Mouse (Mus musculus) B cell, adult (primary cell): ENCODE results near the gene Cog5. TPM values are rescaled to one million over a fixed set of nuclear protein-coding genes. Genes with fewer than 3 reads are reported as not detected.

Experiments
- total RNA-seq: library from RNA; stranded (reverse); gene quantifications from 4 replicates; pipeline ENCODE4 v1.2.4, GENCODE M21; 2023; ENCODE audit not compliant: inconsistent age

Gene Cog5
- 56.3 to 63.2 TPM (median 58.0 TPM) in 4 replicates for total RNA-seq

DNA sequence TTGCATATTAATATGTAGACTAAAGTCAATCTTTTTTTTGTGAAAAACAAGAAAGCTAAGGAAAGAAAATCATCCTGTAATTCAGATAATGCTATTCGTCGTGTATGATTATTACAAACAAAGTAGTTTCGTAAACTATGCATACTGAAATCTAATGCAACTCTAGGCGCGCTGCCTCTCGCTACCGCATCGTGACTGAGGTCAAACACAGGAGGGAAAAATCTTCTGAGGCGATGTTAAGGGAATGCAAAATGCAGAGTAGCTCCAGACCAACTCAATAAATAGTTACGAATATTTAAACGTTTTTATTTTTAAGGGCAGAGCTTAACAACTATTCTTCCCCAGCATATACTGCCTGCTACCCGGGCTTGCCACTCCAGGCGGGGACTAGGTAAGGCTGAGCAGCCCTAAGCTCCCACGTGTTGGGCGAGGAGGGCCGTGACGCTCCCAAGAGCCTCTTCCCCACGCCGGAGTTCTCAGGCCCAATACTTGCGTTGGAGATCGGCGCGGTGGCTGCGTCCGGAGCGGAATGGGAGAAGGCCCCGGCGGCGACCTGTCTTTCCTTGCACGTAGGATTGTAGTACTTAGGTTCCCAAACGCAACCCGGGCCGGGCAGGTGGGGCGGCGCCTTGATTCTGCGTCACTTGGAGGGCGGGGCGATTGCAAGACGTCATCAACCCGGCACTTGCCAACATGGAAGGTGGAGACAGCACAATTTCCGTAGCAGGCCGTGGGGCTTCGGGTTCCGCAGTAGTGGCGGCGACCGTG lies at the start of gene Cog5, which contains the start of gene Dus4l:
Gene Cog5 (plus strand): TSS at position 673 of the 768 bp plus-strand sequence.
Gene Dus4l (minus strand): TSS at position 630 of the 768 bp plus-strand sequence.

DNA sequence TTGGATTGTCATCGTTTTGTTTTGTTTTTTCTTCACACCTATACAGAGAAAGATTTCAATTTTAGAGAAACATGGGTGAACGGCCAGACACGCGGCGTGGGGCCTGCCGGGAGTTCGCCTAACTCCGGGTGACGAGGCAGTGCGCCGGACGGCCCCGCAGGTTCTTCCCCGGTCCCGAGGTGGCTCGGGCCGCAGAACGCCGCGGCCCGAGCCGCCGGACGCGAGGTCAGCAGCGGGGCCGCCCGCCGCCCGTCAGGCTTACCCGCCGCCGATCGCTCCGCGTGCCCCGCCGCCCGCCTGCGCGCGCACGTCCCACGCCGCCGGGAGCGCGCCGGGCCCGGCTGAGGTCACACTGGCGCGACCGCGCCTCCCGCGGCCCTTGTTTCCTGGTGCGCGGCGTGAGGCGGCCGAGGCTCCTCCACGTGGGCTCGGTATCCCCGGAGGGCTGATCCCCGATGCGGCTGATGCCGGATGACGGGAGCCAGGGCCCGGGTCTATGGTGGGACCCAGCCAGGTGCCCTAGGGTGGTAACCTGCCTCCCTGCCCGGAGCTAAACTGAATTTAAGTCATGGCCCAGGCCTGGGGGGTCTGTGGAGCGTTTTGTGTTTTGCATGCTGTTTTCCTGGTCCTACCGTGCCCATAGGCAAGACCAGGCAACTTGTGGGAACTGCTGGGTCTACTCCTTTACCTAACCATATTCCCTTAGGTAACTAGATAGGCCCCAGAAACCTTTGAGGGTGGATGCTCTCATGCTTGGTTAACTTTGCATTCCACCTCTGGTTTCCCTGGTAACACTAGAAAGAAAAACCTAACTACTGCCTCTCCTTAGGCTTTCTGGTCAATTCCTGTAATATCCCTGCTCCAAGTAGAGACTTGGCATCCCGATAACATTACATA lies 20.1 kb upstream of the Cog5 start, which contains the start of gene Bcap29:
Gene Bcap29 (minus strand): TSS at position 316 of the 897 bp plus-strand sequence.

DNA sequence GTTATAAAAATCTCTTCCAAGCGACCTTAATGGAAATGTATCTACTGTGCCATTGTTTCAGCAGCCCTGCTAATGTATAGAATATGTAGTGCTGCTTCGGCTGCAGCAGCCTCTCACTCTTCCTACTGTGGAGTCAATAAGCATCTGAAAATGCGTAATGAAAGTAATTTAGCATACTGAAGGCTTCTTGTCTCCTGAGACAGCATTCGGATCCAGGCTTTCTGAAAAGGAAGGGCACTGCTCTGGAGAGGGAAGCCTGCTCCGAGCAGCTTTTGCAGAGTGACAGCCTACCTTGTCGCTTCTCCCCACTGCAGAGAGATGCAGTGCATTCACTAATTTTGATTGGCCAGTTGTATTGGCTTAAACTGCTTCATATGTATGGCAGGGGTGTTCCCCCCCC lies 58.9 kb downstream of the Cog5 start, which contains the start of gene Gpr22:
Gene Gpr22 (minus strand): TSS at position 348 of the 400 bp plus-strand sequence.

DNA sequence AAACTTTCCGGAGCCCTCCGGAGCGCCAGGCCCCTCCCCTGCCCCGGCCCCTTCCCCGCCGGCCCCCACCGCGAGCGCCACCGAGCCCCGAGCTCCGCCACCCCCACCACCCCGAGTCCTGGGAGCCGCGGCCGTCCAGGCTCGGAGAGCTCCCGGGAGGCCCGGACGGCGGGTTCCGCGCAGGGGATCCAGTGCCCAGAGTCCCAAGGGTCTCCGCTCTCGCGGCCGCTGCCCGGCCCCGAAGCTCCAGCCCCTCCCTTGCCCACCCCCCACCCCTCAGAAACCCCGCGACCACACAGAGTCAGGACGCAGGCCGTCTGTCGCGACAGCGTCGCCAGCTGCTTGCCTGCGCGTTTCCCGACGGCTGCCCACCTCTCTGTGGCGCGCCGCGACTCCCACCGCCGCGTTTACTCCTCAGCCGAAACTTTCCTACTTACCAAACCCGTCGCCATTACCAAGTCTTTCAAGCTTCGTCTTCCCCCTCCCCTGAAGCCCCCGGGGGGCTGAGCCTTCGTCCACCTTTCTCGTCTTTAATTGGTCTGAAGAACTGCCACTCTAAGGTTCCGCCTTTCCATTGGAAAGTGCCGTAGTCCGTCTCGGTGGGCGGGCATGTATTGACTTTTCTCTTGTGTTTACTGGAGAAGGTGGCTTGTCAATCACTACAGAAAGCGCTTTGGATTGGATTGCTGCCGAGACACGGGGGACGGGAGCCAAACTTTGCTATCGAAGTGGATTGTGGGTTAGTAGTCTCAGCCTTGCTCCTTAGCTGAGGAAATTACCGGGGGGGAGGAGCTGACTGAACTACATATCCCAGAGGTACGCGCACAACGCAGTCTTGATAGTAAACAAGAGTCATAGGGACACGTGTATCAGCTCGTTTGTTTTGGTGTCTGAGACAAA lies 295.3 kb downstream of the Cog5 start, which contains the start of gene Hbp1:
Gene Hbp1 (minus strand): TSS at position 777 of the 900 bp plus-strand sequence.

Other genes with a start within 250 kb of the Cog5 start
- 28.1 to 35.6 TPM (median 31.2 TPM) in 4 replicates for gene Cbll1, start 155.3 kb upstream of the Cog5 start, total RNA-seq
- gene Slc26a4, start 94.9 kb upstream of the Cog5 start, total RNA-seq: not detected in 4 replicates
- gene Bcap29, start 20.2 kb upstream of the Cog5 start, total RNA-seq: 27.9 to 39.0 TPM (median 32.5 TPM) in 4 replicates
- gene Dus4l, start within 50 bp of the Cog5 start, total RNA-seq: 12.4 to 18.7 TPM (median 14.0 TPM) in 4 replicates
- not detected in 4 replicates for gene Gpr22, start 59.1 kb downstream of the Cog5 start, total RNA-seq